Mouse (Mus musculus) ES-Bruce4 (cell line): Measurements from ENCODE around the gene Smcr8.

Source experiments
- CTCF ChIP-seq: IDR thresholded peaks from one replicate; pipeline ENCODE4 v1.8.1; 2011; ENCODE audit warnings: low read depth, low read length
- EP300 ChIP-seq: IDR thresholded peaks from 2 replicates; pipeline ENCODE4 v1.6.1; 2011; ENCODE audit warnings: low read depth, low read length; ENCODE audit not compliant: insufficient read depth
- POLR2A ChIP-seq: IDR thresholded peaks from one replicate; pipeline ENCODE4 v1.8.1; 2011; ENCODE audit warnings: low read length; ENCODE audit not compliant: insufficient read depth

DNA sequence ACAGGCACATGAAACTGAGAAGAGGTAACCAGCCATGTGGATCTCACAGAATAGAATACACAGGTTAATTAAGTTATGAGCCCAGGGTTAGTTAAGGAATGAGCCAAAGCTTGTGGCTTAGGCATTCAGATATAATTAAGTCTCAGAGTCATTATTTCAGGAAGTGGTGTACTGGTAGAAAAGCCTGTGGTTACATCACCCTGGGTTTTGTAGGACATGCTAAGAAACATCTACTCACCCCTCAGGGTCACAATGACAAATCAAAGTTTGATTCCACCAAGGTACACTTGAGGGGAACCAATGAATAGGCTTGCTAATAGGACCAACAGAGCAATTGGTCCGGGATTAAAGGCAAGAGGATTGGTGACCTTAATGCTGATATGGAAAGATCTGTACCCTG, 49.4 kb downstream of the Smcr8 start:
- no peak for TF ChIP-seq CTCF
- no peak for TF ChIP-seq EP300
- no peak for TF ChIP-seq POLR2A
